ENCODE assay signal across 8 mouse cellular contexts in genomic region chr1:165193880-165194661, GRCm38 (mm10). TPM values are rescaled to one million over a fixed set of nuclear protein-coding genes. Genes with fewer than 3 reads are reported as not detected.
DNase-seq lines count a peak whose midpoint lies in the region; ATAC-seq and TF ChIP-seq lines count a peak whose summit lies in the region.

Sft2d2 (minus strand) TSS chr1:165194438.

- no peaks in the 10 kb centered on the region for H3K36me3 ChIP-seq in embryonic facial prominence, embryonic 15.5 days
- peaks cover 3% of the 10 kb centered on the region; the same call in 1 of the 2 replicates for H3K36me3 ChIP-seq in heart, adult 2 months (ENCODE audit: control insufficient read depth, insufficient read depth, low read length)
- no peaks in the 10 kb centered on the region for H3K36me3 ChIP-seq in limb, embryonic 13.5 days
- no peaks in the 10 kb centered on the region for H3K36me3 ChIP-seq in midbrain, embryonic 15.5 days (replicated peaks)

- H3K9me3 ChIP-seq in embryonic facial prominence, embryonic 15.5 days (replicated peaks), result no peaks in the 10 kb centered on the region
- no peaks in the 10 kb centered on the region for H3K9me3 ChIP-seq in limb, embryonic 13.5 days
- no peaks in the 10 kb centered on the region for H3K9me3 ChIP-seq in midbrain, embryonic 15.5 days

- peaks cover 50% of the 10 kb centered on the region for H3K4me1 ChIP-seq in bone marrow macrophage, adult 2 months (ENCODE audit: control insufficient read depth, insufficient read depth, low read length)
- H3K4me1 ChIP-seq in embryonic facial prominence, embryonic 15.5 days, result peaks cover 8% of the 10 kb centered on the region; the same call in 1 of the 2 replicates
- peaks cover 7% of the 10 kb centered on the region for H3K4me1 ChIP-seq in heart, adult 2 months (ENCODE audit: control insufficient read depth, insufficient read depth, low read length)
- H3K4me1 ChIP-seq in limb, embryonic 13.5 days, result peaks cover 23% of the 10 kb centered on the region
- peaks cover 13% of the 10 kb centered on the region for H3K4me1 ChIP-seq in midbrain, embryonic 15.5 days

- peak within 1 kb of the TSS; percentile 88 for H3K4me3 ChIP-seq in bone marrow macrophage, adult 2 months (ENCODE audit: insufficient read depth, low read length)
- H3K4me3 ChIP-seq in embryonic facial prominence, embryonic 15.5 days (replicated peaks), result peak within 1 kb of the TSS; percentile 77
- H3K4me3 ChIP-seq in heart, adult 2 months, result peak within 1 kb of the TSS; percentile 91
- H3K4me3 ChIP-seq in limb, embryonic 13.5 days, result peak within 1 kb of the TSS; percentile 78
- peak within 1 kb of the TSS; percentile 61 for H3K4me3 ChIP-seq in midbrain, embryonic 15.5 days

- H3K9ac ChIP-seq in embryonic facial prominence, embryonic 15.5 days, result peak within 1 kb of the TSS; percentile 63
- H3K9ac ChIP-seq in heart, adult 2 months (ENCODE audit: low read depth, low read length), result peak within 1 kb of the TSS; percentile 87
- H3K9ac ChIP-seq in limb, embryonic 13.5 days, result peak within 1 kb of the TSS; percentile 77
- peak within 1 kb of the TSS; percentile 48 for H3K9ac ChIP-seq in midbrain, embryonic 15.5 days

- no peak for TF ChIP-seq POLR2A in bone marrow macrophage, adult 2 months (IDR thresholded peaks at IDR 0.05; ENCODE audit: borderline replicate concordance, low read depth, low read length)
- TF ChIP-seq POLR2A in heart, adult 2 months (IDR thresholded peaks at IDR 0.05; ENCODE audit: insufficient read depth, low read depth, low read length), result 0 out of 2 replicates have a peak, but pooled peaks have one; percentile 43

- peak; percentile 97 for DNase-seq in B cell, adult 2 months
- peak; percentile 90 to 94 for DNase-seq in heart, adult 2 months
- DNase-seq in kidney, adult 8-10 months, result peak; percentile 97
- DNase-seq in spleen, adult 18-20 months, result peak; percentile 94 to 97

- H3K4me2 ChIP-seq in embryonic facial prominence, embryonic 15.5 days (replicated peaks), result peak within 1 kb of the TSS; percentile 92
- H3K4me2 ChIP-seq in limb, embryonic 13.5 days (replicated peaks), result peak within 1 kb of the TSS; percentile 82
- H3K4me2 ChIP-seq in midbrain, embryonic 15.5 days, result peak within 1 kb of the TSS; percentile 97

- no peaks in the 10 kb centered on the region for H3K27me3 ChIP-seq in embryonic facial prominence, embryonic 15.5 days
- H3K27me3 ChIP-seq in heart, adult 2 months (ENCODE audit: control insufficient read depth, insufficient read depth, low read length), result no peaks in the 10 kb centered on the region
- H3K27me3 ChIP-seq in limb, embryonic 13.5 days, result no peaks in the 10 kb centered on the region
- no peaks in the 10 kb centered on the region; the same call in 1 of the 2 replicates for H3K27me3 ChIP-seq in midbrain, embryonic 15.5 days (replicated peaks)

- peak; percentile 90 for ATAC-seq in embryonic facial prominence, embryonic 15.5 days (ENCODE audit: insufficient number of reproducible peaks, low FRiP score, low TSS enrichment, low read depth)
- ATAC-seq in limb, embryonic 13.5 days (ENCODE audit: low FRiP score, low read depth), result peak; percentile 89
- peak; percentile 91 for ATAC-seq in midbrain, embryonic 15.5 days (replicated peaks)

- under 1% methylated on average over 69 of the region's 69 CpGs for WGBS in embryonic facial prominence, embryonic 15.5 days
- under 1% methylated on average over 69 of the region's 69 CpGs for WGBS in heart, adult 2 months
- WGBS in limb, embryonic 13.5 days, result under 1% methylated on average over 69 of the region's 69 CpGs
- under 1% methylated on average over 69 of the region's 69 CpGs for WGBS in midbrain, embryonic 15.5 days

- 0 out of 2 replicates have a peak, but pooled peaks have one; percentile 29 for TF ChIP-seq EP300 in heart, adult 2 months (IDR thresholded peaks at IDR 0.05; ENCODE audit: insufficient read depth, low read depth, low read length)

- intact Hi-C loops in heart, adult 2 months (cut with DNase I), result loop anchor here (2.0 kb wide), 1 partner anchor 43 kb away; the partner anchor contains the start of gene Tiprl

- H3K27ac ChIP-seq in bone marrow macrophage, adult 2 months (ENCODE audit: insufficient read depth, low read depth, low read length), result peak within 1 kb of the TSS; percentile 91
- peak within 1 kb of the TSS; percentile 83 for H3K27ac ChIP-seq in embryonic facial prominence, embryonic 15.5 days (replicated peaks)
- peak within 1 kb of the TSS; percentile 75 for H3K27ac ChIP-seq in heart, adult 2 months
- peak within 1 kb of the TSS; percentile 67; the same call in 1 of the 2 replicates for H3K27ac ChIP-seq in limb, embryonic 13.5 days
- H3K27ac ChIP-seq in midbrain, embryonic 15.5 days, result 0 out of 2 replicates have a peak within 1 kb of the TSS, but pooled peaks have one; percentile 23

- no peak for TF ChIP-seq CTCF in bone marrow macrophage, adult 2 months (IDR thresholded peaks at IDR 0.05; ENCODE audit: low read depth, low read length)
- TF ChIP-seq CTCF in heart, adult 2 months (IDR thresholded peaks at IDR 0.05), result peak; percentile 47

- peaks cover 2% of the 10 kb centered on the region; the same call in 1 of the 2 replicates for H3K79me2 ChIP-seq in heart, adult 2 months (replicated peaks; ENCODE audit: control insufficient read depth, insufficient read depth, low read length)

RNA-seq across cellular contexts. Expression of gene Sft2d2, which starts in this region (rescaled TPM):
- 97.0 and 106 TPM in 2 replicates for polyA plus RNA-seq in bone marrow macrophage, adult 2 months (2012; ENCODE audit: insufficient read depth, insufficient read length, missing spikeins)
- 17.5 and 18.3 TPM in 2 replicates for polyA plus RNA-seq in embryonic facial prominence, embryonic 15.5 days (2015; fragmentation: Nextera tagmentation; extraction: Ambion mirVana)
- total RNA-seq in heart, adult 2 months (2021), result 10 to 100 TPM; 14.1 to 14.9 TPM
- 19.7 and 33.9 TPM in 2 replicates for polyA plus RNA-seq in heart, adult 2 months (2012; rRNA removed)
- polyA plus RNA-seq in limb, embryonic 13.5 days (2015; fragmentation: Nextera tagmentation; extraction: Ambion mirVana), result 14.4 and 17.0 TPM in 2 replicates
- 5.4 and 5.9 TPM in 2 replicates for polyA plus RNA-seq in midbrain, embryonic 15.5 days (2015; fragmentation: Nextera tagmentation; extraction: Ambion mirVana)

Comparison
In these comparisons a context has a peak if more than half of its experiments do, and no peak if none do; other contexts are left out.
1. Peak in every context shown above with its lines: DNase-seq, ATAC-seq, H3K4me3 ChIP-seq and H3K27ac ChIP-seq.
2. H3K27ac ChIP-seq: peak in every context shown above with its lines; median percentile 91 in bone marrow macrophage, adult 2 months; 83 in embryonic facial prominence, embryonic 15.5 days; 75 in heart, adult 2 months; 67 in limb, embryonic 13.5 days; 23 in midbrain, embryonic 15.5 days.